ENCODE assay signal across 9 mouse cellular contexts in genomic region chrX:95359053-95359452, GRCm38 (mm10).
DNase-seq lines count a peak whose midpoint lies in the region; ATAC-seq lines count a peak whose summit lies in the region.
"Had no signal": no experiment of that assay in that cellular context is flagged by ENCODE, and none has a peak within 500 bp of the region (broad histone marks: within the 10 kb centered on the region; RNA-seq: fewer than 3 reads in every experiment).

No protein-coding gene starts in this region.

- H3K9me3 ChIP-seq in embryonic facial prominence, embryonic 14.5 days (ENCODE audit: control insufficient read depth, low read length): no peaks in the 10 kb centered on the region
- H3K9me3 ChIP-seq: midbrain, embryonic 12.5 days had no signal

- H3K4me1 ChIP-seq in embryonic facial prominence, embryonic 14.5 days (ENCODE audit: control insufficient read depth, insufficient read depth, low read length): no peaks in the 10 kb centered on the region
- H3K4me1 ChIP-seq: midbrain, embryonic 12.5 days had no signal

- no peak overlapping the region for H3K9ac ChIP-seq in embryonic facial prominence, embryonic 14.5 days (ENCODE audit: low read depth, low read length)
- H3K9ac ChIP-seq: midbrain, embryonic 12.5 days had no signal

- no peak overlapping the region for H3K27ac ChIP-seq in embryonic facial prominence, embryonic 14.5 days (replicated peaks; ENCODE audit: low read depth, low read length)
- H3K27ac ChIP-seq: midbrain, embryonic 12.5 days had no signal

- H3K4me3 ChIP-seq in embryonic facial prominence, embryonic 14.5 days (ENCODE audit: low read depth, low read length): no peak overlapping the region
- H3K4me3 ChIP-seq: midbrain, embryonic 12.5 days had no signal

- H3K4me2 ChIP-seq in embryonic facial prominence, embryonic 14.5 days (ENCODE audit: low read depth, low read length): no peak overlapping the region
- H3K4me2 ChIP-seq: midbrain, embryonic 12.5 days had no signal

- no peak for ATAC-seq in embryonic facial prominence, embryonic 14.5 days (ENCODE audit: low read depth)

- H3K27me3 ChIP-seq in embryonic facial prominence, embryonic 14.5 days (replicated peaks; ENCODE audit: control insufficient read depth, insufficient read depth, low read length): no peaks in the 10 kb centered on the region
- H3K27me3 ChIP-seq: midbrain, embryonic 12.5 days had no signal

- WGBS in embryonic facial prominence, embryonic 14.5 days: 12% methylated on average over 3 of the region's 3 CpGs

- peak; percentile 31 for DNase-seq in heart, postnatal 4 days
- DNase-seq in heart, adult 11 months: no peak
- peak; percentile 4 for DNase-seq in urinary bladder, postnatal 14 days (ENCODE audit: low spot score)
- DNase-seq in urinary bladder, postnatal 10 days (ENCODE audit: low spot score): no peak
- DNase-seq in embryonic facial prominence, embryonic 14.5 days (ENCODE audit: low spot score): peak; percentile 19
- DNase-seq in lung, postnatal 14 days: peak; percentile 1
- no peak for DNase-seq in thymus, postnatal 36 days
- DNase-seq in urinary bladder, postnatal 4 days (ENCODE audit: low spot score in 2 of 2): no peak

- H3K36me3 ChIP-seq in embryonic facial prominence, embryonic 14.5 days (ENCODE audit: control insufficient read depth, insufficient read depth, low read length): no peaks in the 10 kb centered on the region
- H3K36me3 ChIP-seq: midbrain, embryonic 12.5 days had no signal

Comparison
In these comparisons a context has a peak if more than half of its experiments do, and no peak if none do; other contexts are left out.
1. DNase-seq: peak in heart, postnatal 4 days (single experiment), urinary bladder, postnatal 14 days (single experiment), embryonic facial prominence, embryonic 14.5 days (single experiment) and lung, postnatal 14 days (single experiment); none in heart, adult 11 months (single experiment), urinary bladder, postnatal 10 days (single experiment), thymus, postnatal 36 days (0 of 2) and urinary bladder, postnatal 4 days (0 of 2).